Mouse (Mus musculus): Measurements from ENCODE around the gene Olfr494. TPM values are rescaled to one million over a fixed set of nuclear protein-coding genes. Genes with fewer than 3 reads are reported as not detected.

The Olfr494 gene
- polyA plus RNA-seq (2016; fragmentation: Nextera tagmentation; extraction: Ambion mirVana) = not detected in 2 replicates

DNA sequence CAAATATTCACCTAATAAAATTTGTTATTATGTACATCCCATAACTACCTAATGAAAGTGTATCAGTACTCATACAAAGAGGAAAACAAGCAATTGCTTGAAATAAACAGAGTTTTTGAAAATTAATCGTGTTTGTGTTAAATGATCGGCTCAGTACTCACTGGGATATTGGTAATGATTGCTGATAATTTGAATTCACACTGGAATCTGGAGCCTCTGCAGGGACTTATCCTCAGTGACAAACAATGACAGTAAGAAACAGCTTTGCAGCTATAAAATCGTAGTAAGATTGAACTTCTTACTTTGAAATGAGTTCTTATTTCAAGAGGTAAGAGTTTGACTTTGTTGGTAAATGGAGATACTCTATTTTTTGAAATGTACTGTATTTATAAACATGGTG, at the start of gene Olfr494:
Gene Olfr494, plus strand, starts transcription at position 301 of the 400 bp plus-strand sequence.
- H3K4me2 ChIP-seq = no peak within 1 kb of the TSS
- no peak within 1 kb of the TSS for H3K4me3 ChIP-seq
- no peaks in the 10 kb centered on the region for H3K27me3 ChIP-seq (replicated peaks)
- no peaks in the 10 kb centered on the region for H3K36me3 ChIP-seq
- 60% methylated on average over 3 of the region's 3 CpGs for WGBS
- ATAC-seq (ENCODE audit: insufficient number of reproducible peaks, low FRiP score) = no peak
- peaks cover 12% of the 10 kb centered on the region; the same call in 1 of the 2 replicates for H3K9me3 ChIP-seq (replicated peaks)
- H3K27ac ChIP-seq (ENCODE audit: poor library complexity, severe bottlenecking) = no peak within 1 kb of the TSS
- no peak within 1 kb of the TSS for H3K9ac ChIP-seq
- H3K4me1 ChIP-seq (replicated peaks) = no peaks in the 10 kb centered on the region

DNA sequence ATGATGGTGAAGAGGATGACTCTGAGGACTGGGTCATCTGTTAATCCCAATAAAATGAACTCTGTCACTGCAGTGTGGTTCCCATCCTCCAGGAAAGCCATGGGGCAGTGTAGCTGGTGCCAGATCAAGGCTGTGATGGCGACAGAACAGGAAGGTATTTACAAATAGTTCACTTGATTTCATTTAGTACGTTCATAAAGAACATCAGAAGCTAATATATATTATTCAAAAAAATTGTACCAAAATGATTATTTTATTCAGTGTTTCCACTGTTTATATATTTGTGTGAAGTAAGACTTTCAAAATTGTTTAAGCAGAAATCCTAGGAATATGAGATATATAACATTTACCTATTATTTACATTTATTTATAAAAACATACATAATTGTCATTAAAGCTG, 41.6 kb upstream of the Olfr494 start, which contains the start of gene Olfr492:
Gene Olfr492, minus strand, starts transcription at position 101 of the 400 bp plus-strand sequence.
- Histone ChIP-seq H3K4me1 (replicated peaks) (no peaks in the 10 kb centered on the region), H3K4me3 (no peak within 1 kb of the TSS), H3K36me3 (no peaks in the 10 kb centered on the region), H3K9ac (no peak within 1 kb of the TSS), H3K9me3 (replicated peaks) (0 out of 2 replicates have a peak, but pooled peaks cover 2% of the 10 kb centered on the region), H3K27ac (ENCODE audit: poor library complexity, severe bottlenecking) (no peak within 1 kb of the TSS), H3K4me2 (no peak within 1 kb of the TSS), H3K27me3 (replicated peaks) (no peaks in the 10 kb centered on the region)
- ATAC-seq (ENCODE audit: insufficient number of reproducible peaks, low FRiP score) = no peak
- 70% methylated on average over 2 of the region's 2 CpGs for WGBS

DNA sequence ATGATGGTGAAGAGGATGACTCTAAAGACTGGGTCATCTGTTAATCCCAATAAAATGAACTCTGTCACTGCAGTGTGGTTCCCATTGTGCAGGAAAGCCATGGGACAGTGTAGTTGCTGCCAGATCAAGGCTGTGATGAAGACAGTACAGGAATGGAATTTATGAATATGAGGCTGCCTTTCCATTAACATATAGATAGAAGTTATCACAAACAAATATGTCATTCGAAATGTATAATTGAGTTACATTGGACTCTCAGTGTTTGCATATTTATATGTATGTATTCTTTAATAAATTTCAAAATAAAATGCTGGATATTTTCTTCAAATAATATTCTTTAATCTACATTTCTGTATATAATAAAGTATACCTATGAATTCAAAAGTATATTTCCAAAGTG, 18.3 kb upstream of the Olfr494 start, which contains the start of gene Olfr493:
Gene Olfr493, minus strand, starts transcription at position 101 of the 400 bp plus-strand sequence.
- Histone ChIP-seq H3K27ac (ENCODE audit: poor library complexity, severe bottlenecking) (no peak within 1 kb of the TSS), H3K4me1 (replicated peaks) (no peaks in the 10 kb centered on the region), H3K36me3 (no peaks in the 10 kb centered on the region), H3K27me3 (replicated peaks) (no peaks in the 10 kb centered on the region), H3K4me3 (no peak within 1 kb of the TSS), H3K9me3 (replicated peaks) (peaks cover under 1% of the 10 kb centered on the region; the same call in 1 of the 2 replicates), H3K9ac (no peak within 1 kb of the TSS), H3K4me2 (no peak within 1 kb of the TSS)
- 48% methylated on average over 1 of the region's 1 CpGs for WGBS
- no peak for ATAC-seq (ENCODE audit: insufficient number of reproducible peaks, low FRiP score)

DNA sequence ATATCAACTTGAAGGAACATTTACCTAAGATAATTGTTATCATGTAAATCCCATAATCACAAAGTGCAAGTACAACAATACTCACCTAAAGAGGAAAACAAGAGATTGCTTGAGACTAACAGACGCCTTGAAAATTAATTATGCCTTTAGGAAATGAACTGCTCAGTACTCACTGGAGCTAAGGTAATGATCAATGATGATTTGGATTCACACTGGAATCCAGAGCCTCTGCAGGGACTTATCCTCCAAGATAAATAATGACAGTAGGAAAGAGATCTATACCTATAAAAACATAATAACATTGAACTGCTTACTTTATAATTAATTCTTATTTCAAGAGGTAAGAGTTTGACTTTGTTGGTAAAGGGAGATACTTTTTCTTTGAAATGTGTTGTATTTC, 27.7 kb downstream of the Olfr494 start, which contains the start of gene Olfr495:
Gene Olfr495, plus strand, starts transcription at position 301 of the 400 bp plus-strand sequence.
- WGBS = 59% methylated on average over 1 of the region's 1 CpGs
- no peak for ATAC-seq (ENCODE audit: insufficient number of reproducible peaks, low FRiP score)
- Histone ChIP-seq H3K27me3 (replicated peaks) (no peaks in the 10 kb centered on the region), H3K4me3 (no peak within 1 kb of the TSS), H3K4me2 (no peak within 1 kb of the TSS), H3K36me3 (no peaks in the 10 kb centered on the region), H3K27ac (ENCODE audit: poor library complexity, severe bottlenecking) (no peak within 1 kb of the TSS), H3K9me3 (replicated peaks) (no peaks in the 10 kb centered on the region), H3K4me1 (replicated peaks) (no peaks in the 10 kb centered on the region), H3K9ac (no peak within 1 kb of the TSS)

Other genes starting within 250 kb of the Olfr494 start
- gene Olfr484, start 237.9 kb upstream of the Olfr494 start, polyA plus RNA-seq (2016; fragmentation: Nextera tagmentation; extraction: Ambion mirVana) = not detected in 2 replicates
- not detected in 2 replicates for gene Olfr485, start 205.5 kb upstream of the Olfr494 start, polyA plus RNA-seq (2016; fragmentation: Nextera tagmentation; extraction: Ambion mirVana)
- not detected in 2 replicates for gene Olfr486, start 192.6 kb upstream of the Olfr494 start, polyA plus RNA-seq (2016; fragmentation: Nextera tagmentation; extraction: Ambion mirVana)
- not detected in 2 replicates for gene Olfr487, start 150.7 kb upstream of the Olfr494 start, polyA plus RNA-seq (2016; fragmentation: Nextera tagmentation; extraction: Ambion mirVana)
- gene Olfr488, start 107.0 kb upstream of the Olfr494 start, polyA plus RNA-seq (2016; fragmentation: Nextera tagmentation; extraction: Ambion mirVana) = not detected in 2 replicates
- gene Olfr490, start 76.4 kb upstream of the Olfr494 start, polyA plus RNA-seq (2016; fragmentation: Nextera tagmentation; extraction: Ambion mirVana) = not detected in 2 replicates
- not detected in 2 replicates for gene Olfr491, start 51.9 kb upstream of the Olfr494 start, polyA plus RNA-seq (2016; fragmentation: Nextera tagmentation; extraction: Ambion mirVana)
- not detected in 2 replicates for gene Olfr492, start 41.7 kb upstream of the Olfr494 start, polyA plus RNA-seq (2016; fragmentation: Nextera tagmentation; extraction: Ambion mirVana)
- gene Olfr493, start 18.4 kb upstream of the Olfr494 start, polyA plus RNA-seq (2016; fragmentation: Nextera tagmentation; extraction: Ambion mirVana) = not detected in 2 replicates
- not detected in 2 replicates for gene Olfr495, start 27.8 kb downstream of the Olfr494 start, polyA plus RNA-seq (2016; fragmentation: Nextera tagmentation; extraction: Ambion mirVana)
- gene Olfr497, start 55.1 kb downstream of the Olfr494 start, polyA plus RNA-seq (2016; fragmentation: Nextera tagmentation; extraction: Ambion mirVana) = not detected in 2 replicates
- gene Olfr498, start 100.0 kb downstream of the Olfr494 start, polyA plus RNA-seq (2016; fragmentation: Nextera tagmentation; extraction: Ambion mirVana) = not detected in 2 replicates
- not detected in 2 replicates for gene Olfr502, start 159.7 kb downstream of the Olfr494 start, polyA plus RNA-seq (2016; fragmentation: Nextera tagmentation; extraction: Ambion mirVana)
- gene Olfr503, start 179.2 kb downstream of the Olfr494 start, polyA plus RNA-seq (2016; fragmentation: Nextera tagmentation; extraction: Ambion mirVana) = not detected in 2 replicates
- not detected in 2 replicates for gene Olfr504, start 200.5 kb downstream of the Olfr494 start, polyA plus RNA-seq (2016; fragmentation: Nextera tagmentation; extraction: Ambion mirVana)
- 0.05 TPM in 1 of 2 replicates, not detected in the other for gene Olfr506, start 245.5 kb downstream of the Olfr494 start, polyA plus RNA-seq (2016; fragmentation: Nextera tagmentation; extraction: Ambion mirVana)